Mouse (Mus musculus) kidney, adult 18-20 months (tissue): ENCODE results near the gene Nudt8.
A peak's percentile ranks its signal among the peaks of the same experiment; 100 is the strongest.
"Not testable (repeated sequence)": the region's sequence is repeated elsewhere in the genome, so short reads cannot be mapped to it uniquely, and the experiment has no call there.

Experiments used
- DNase-seq: peaks from one replicate; pipeline ENCODE4 v3.0.0; 2021

Gene Nudt8

DNA sequence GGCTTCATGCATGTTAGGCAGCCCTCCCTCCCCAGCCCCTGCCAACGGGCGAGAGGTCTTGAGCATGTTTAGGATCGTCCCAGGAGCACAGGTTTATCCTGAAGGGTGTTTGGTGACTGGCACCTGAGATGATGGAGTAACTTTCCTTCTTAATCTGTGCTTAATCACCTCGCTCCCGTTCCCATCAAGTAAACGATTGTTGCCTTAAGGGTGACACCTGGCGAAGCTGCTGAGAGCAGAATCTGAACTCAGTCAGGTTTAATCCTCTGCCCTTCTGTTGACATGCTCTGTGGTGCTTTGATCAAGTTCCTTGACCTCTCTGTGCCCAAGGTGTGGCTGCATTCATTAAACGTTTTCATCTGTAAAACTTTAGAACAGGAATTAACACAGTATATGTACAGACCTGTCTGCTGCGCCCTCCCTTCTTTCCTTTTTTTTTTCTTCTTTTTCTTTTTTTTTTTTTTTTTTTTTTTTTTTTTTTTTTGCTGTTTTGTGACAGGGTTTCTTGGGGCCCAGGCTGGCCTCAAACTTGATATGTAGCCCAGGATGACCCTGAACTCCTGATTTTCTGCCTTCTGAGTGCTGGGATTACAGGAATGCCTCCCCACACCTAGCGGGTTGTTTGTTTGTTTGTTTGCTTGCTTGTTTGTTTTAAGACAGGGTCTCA, 17.7 kb downstream of the Nudt8 start:
- DNase-seq, result no peak

DNA sequence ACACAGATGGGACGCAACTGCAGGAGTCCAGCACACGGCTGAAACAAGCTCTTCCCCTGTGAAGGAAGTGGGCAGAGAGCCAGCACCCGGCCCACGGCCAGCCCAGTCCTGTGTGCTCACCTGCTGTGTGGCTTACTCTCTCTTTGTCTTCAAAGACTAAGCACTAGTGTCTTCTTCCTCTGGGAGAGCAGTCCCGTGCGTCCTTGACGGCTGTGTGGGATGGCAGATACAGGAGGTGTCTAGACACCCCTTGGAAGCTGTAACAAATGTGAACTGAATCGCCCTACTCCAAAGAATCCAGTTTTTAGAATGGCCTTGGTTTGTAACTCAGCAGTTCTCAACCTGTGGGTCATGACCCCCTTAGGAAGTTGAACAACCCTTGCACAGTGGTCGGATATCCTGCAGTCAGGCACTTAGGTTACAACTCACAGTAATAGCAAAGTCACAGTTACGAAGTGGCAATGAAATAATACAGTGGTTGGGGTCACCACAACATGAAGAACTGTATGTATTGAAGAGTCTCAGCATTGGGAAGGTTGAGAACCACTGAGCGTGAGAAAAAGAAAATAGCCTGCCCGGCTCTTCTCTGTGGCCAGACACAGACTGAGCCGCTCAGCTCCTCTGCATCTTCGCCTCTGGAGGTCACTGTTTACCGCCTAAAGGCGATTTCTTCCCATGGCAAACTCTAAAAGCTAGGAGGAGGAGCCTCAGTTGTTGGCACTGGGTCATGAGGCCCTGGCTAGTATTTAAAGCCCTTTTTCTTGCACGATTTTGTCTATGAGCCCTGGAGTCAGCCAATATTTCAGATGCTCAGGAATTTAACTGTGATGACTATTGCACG, 18.6 kb downstream of the Nudt8 start:
- DNase-seq, result peak; percentile 84

DNA sequence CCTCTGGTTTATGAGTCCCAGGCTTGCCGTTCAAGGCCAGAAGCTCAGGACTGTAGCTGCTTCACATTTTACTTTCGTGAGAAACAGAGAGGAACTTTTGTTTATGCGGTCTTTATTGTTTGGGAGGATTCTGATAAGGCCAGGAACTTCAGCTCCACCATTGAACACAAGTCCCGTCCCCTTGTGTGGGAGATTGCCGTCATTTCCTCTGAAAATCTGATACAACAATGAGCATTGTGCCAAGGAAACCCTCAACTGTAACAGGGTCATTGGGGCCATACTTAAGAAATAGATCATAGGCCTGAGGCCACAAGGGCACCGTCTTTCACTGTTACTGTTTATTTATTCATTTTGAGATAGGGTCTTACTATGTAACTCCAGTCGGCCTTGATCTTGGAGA, 22.8 kb downstream of the Nudt8 start:
- DNase-seq, result no peak

DNA sequence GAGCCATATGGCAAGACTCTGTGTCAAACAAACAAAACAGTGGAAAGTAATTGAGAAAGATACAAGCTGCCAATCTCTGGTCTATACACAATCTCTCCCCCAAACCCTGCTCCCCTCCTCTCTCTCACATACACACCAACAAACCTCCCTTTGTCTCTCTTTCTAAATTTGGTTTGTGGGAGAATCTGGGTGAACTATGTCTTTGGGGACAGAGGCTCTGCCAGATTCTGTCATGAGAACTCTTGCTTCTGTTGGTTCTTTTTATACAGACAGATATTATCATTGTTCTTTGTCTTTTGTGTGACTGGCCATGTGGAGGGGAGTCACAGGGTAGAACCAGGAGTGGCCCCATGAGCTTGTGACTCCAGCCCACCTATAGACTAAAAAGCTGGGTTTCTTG, 27.2 kb downstream of the Nudt8 start:
- no peak for DNase-seq

DNA sequence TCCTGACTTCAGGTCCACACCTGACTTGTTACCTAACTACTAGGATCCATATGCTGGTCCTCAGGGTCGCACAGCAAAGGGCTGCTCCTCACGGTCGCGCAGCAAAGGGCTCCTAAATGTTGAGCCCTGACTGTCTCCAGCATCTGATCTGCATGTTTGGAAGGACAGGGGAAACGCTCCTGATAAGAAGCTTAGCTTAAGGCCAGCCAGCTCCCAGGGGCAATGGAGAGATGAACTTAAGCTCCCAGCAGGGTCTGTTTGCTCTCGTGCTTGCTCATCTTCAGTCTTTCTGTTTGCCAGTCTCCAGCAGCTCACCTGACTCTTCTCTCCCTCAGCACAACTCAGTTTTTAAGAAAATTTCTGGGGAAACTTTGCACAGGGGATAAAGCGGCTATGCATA, 32.3 kb downstream of the Nudt8 start:
- DNase-seq, result no peak

DNA sequence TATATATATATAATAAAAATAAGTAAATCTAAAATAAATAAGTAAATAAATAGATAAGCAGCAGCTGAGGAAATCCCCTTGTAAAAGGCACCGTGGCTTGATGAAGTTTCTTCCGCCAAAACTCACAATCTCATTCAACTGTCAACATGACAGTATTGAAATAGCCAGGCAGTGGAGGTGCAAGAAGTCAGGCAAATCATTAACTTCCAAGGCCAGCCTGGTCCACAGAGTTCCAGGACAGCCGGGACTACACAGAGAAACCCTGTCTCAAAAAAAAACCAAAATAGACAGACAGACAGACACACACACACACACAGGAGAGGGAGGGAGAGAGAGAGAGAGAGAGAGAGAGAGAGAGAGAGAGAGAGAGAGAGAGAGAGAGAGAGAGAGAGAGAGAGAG, 32.9 kb downstream of the Nudt8 start:
- DNase-seq, result peak; percentile 34

DNA sequence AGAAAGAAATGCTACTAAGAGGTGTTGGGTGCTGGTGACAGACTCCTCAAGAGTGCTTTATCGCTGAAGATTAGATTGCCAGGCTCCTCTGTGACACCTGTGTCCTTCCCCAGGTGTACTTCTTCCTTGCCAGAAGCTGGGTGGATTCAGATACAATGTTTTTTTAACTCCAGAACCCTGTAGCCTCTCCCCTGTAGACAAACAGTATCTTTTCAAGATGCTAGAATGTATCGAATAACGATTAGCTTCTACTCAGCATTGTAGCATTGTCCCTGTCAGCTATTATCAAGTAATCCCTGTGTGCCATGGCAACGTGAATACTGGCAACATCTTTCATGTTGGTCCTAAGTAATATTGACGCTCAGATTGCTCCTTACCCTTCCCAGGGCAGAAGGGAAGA, 33.4 kb downstream of the Nudt8 start:
- no peak for DNase-seq

DNA sequence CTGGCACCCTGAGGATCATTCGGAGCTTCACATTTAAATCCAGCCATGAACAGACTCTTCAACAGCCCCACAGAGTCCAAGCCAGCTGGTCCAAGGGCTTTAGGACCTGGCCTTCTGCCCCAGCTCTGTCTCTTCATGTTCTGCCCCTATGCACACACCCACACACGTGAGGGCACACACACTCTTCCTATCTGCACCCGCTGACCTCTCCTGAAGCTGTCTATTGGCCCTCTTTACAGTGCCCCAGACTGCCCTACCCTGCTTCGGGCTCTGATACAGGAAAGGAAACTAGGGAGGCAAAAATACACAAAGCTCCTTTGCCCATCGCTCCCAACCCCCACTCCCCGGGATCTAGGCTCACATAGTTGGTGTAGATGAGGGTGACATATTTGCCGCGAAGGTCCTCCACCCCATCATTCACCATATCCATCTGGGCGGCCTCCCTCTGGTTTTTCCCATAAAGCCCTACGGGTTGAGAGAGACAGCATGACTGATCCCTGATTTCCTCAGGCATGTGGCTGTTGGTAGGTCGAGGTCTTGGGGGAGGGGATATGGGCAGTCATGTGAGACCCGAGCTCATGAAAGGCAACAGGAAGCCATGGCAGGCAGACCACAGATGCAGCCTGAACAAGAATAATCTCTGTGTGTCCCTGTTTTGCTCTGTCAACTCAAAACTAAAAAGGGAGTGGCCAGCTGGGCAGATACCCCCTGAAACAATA, 36.1 kb downstream of the Nudt8 start:
- no peak for DNase-seq

DNA sequence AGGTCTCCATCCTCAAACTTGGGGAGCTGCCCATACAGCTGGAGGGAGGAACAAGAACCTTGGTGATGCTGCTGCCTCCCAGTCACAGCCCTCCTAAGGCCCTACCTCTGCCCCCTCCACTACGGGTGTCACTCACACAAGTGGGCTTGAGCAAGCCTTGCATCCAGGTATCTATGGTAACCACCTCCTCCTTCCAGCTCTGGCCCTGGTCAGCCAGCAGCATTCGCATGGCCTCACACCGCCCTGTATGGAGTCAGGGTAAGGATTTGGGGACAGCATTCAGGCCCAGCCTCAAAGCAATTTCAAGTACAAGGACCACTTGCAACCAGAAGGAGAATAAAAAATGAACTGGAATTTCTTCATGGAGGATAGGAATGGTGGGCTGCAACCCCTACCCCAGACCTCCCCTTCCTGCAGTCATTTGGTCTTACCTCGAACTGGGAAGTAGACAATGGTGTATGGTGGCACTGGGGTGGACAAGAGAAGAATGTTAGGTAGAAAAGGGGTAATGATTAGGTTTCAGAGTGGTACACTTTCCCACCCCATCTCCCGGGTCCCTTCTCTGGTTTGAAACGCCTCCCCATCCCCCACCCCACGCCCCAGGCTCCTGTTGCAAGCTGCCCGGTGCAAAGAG, 36.9 kb downstream of the Nudt8 start:
- DNase-seq, result not testable (repeated sequence)

DNA sequence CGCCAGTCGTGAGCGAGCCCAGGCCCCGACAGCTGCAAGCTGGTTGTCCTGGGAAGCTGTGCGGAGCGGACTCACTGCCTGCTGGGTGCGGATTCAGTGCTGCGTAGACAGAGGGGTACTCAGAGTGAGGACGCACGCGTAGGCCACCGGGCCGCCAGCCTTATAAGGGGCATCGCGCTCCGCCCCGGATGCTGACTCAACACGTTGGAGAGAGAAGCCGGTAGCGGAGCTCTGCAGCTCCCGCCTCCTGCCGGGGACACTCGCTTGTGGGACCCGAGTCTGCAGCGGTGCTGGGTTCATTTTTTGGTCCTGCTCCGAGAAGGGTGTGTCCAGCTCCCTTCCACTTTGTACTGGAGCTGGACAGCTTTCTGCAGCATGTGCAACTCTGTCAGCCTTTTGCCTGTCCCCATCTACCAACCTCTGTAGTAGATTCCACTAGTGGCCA, 37.4 kb downstream of the Nudt8 start, which contains the start of gene Gstp1:
Gene Gstp1 (minus strand): TSS at position 198 of the 445 bp plus-strand sequence.
- peak; percentile 89 for DNase-seq

DNA sequence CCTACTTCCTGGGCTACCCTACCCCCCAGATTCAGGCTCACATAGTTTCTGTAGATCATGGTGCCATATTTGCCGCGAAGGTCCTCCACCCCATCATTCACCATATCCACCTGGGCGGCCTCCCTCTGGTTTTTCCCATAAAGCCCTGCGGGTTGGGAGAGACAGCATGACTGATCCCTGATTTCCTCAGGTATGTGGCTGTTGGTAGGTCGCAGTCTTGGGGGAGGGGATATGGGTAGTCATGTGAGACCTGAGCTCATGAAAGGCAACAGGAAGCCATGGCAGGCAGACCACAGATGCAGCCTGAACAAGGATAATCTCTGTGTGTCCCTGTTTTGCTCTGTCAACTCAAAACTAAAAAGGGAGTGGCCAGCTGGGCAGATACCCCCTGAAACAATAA, 40.6 kb downstream of the Nudt8 start:
- DNase-seq, result not testable (repeated sequence)

DNA sequence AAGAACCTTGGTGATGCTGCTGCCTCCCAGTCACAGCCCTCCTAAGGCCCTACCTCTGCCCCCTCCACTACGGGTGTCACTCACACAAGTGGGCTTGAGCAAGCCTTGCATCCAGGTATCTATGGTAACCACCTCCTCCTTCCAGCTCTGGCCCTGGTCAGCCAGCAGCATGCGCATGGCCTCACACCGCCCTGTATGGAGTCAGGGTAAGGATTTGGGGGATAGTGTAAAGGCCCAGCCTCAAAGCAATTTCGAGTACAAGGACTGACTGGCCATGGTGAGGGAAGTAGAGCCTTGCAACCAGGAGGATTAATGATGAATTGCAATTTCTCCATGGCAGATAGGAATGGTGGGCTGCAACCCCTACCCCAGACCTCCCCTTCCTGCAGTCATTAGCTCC, 41.1 kb downstream of the Nudt8 start:
- DNase-seq, result not testable (repeated sequence)

DNA sequence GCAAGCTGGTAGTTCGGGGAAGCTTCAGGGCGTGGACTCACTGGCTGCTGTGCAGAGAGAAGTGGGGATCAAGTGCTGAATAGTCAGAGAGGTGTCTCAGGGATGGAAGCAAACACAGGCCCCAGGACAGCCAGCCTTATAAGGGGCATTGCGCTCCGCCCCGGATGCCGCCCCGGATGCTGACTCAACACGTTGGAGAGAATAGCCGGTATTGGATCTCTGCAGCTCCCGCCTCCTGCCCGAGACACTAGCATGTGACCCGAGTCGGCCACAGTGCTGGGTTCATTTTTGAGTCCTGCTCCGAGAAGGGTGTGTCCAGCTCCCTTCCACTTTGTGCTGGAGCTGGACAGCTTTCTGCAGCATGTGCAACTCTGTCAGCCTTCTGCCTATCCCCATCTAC, 41.7 kb downstream of the Nudt8 start:
- DNase-seq, result no peak

DNA sequence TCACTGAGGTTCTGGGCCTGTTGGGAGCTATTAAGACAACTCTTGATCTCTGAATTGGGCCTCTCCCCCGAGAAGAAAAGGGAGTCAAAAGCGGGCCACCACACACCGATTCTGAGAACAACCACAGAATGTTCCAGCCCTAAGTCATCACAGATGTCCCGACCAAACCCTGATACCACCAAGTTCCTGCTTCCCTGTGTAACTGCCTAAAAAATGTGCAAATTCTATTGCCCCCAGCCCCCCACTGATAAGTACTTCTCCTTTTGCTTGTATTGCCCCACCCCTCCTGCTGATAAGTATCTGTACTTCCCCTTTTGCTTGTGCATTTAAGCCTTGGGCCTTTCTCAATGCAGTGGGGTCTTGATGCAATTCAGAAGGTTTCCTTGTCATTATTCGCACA, 43.7 kb downstream of the Nudt8 start:
- DNase-seq, result not testable (repeated sequence)

DNA sequence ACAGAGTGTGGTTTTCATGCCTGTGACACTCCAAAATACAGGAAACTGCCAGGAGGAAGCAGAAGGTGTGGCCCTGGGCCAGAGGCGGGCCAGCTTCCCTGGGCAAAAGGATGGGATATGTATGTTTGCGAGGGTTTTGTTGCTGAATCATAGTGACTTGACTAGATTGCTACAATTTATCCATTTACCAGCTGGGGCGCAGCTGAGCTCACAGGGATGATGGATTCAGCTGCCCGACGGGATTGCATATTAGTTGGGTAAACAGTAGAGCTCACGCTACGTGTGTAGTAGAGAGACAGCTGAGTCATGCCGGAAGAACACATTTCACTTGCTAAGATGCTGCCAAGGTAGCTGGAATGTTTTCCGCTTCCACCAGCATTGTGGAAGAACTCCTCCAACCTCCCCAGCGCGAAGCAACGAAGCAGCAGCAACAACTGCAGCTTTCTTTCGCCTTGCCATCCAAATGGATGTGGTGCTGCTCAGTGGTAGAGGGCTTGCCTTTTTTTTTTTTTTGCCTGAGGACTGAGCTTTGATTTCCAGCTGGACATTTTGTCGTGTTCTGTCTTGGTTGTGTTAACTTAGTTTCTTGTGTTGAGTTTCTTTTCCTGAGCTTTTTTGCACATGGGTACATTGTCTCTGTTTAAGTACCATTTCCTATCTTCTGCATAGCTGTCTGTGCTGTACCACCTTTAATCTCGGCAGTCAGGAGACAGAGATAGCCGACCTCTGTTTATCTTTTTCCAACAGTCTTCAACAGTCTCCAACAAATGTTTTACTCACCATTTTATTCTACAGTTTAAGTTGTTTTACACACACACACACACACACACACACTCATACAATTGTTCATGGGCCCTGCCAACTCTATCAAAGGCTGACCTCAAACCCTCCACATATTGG, 45.8 kb downstream of the Nudt8 start, which contains the start of gene Gstp2:
Gene Gstp2 (minus strand): TSS at position 58 of the 900 bp plus-strand sequence.
- DNase-seq, result peak; percentile 84

DNA sequence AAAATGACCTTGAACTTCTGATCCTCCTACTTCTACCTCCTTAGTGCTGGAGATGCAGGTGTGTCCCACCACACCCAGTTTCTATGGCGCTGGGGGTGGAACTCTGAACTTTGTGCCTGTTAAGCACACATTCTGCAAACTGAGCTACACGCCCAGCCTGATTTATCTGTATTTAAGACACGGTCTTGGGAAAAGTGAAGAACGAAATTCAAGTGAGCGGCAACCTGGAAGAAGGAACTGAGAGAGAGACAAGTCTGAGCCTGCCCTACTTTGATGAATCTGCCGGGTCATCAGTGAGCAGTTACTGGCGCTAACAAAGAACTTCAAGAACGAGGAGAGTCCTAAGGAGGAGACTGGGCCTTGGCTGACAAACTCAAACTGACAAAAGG, 46.5 kb downstream of the Nudt8 start:
- DNase-seq, result no peak

DNA sequence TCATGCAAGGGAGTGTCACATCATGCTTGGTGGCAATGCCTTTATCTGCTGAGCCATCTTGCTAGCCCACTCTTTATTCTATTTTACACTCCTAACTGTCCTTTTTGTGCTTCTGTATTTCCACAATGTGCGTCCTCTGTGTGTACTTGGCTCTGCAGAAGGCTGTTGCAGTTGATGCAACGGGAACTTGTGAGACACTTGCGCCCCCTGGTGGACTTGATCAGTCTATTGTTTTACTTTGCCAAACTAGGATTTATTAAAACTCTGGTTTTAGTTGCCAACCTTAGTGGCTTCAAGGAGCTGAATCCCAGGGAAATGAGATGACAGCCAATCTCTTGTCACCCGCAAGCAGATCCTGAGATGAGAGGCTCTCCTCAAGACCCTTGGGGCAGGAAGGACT, 47.5 kb downstream of the Nudt8 start:
- DNase-seq, result peak; percentile 83

DNA sequence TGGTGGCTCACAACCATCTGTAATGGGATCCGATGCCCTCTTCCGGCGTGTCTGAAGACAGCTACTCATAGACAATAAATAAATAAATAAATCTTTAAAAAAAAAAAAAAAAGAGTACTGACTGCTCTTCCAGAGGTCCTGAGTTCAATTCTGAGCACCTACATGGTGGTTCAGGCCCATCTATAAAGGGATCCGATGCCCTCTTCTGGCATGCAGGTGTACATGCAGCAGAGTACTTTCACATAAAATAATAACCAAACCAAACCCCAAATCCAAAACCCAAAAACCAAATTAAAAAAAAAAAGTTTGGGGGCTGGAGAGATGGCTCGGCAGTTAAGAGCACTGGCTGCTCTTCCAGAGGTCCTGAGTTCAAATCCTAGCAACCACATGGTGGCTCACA, 48.7 kb downstream of the Nudt8 start:
- not testable (repeated sequence) for DNase-seq

DNA sequence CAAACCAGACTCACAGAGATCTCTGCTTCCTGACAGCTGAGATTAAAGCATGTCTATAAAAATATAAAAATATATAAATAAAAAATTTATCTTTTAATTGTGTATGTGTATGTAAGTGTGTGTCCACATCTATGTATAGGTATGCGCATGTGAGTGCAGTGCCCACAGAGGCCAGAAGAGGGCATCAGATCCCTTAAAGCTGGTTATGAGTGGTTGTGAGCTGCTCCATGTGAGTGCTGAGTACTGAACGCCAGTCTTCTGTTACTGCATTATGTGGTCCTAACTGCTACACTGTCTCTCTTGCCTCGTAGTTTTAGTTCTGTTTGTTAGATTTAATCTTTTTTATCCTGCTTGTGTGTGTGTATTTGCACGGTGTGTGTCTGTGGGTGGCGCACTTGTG, 50.6 kb downstream of the Nudt8 start:
- DNase-seq, result no peak
